Mouse (Mus musculus) kidney, embryonic 16.5 days (tissue): ENCODE results near the gene Tet1. TPM values are rescaled to one million over a fixed set of nuclear protein-coding genes. Genes with fewer than 3 reads are reported as not detected.
"Not testable (repeated sequence)": the region's sequence is repeated elsewhere in the genome, so short reads cannot be mapped to it uniquely, and the experiment has no call there.

ENCODE experiments used
- ATAC-seq: fragments of 200-750 bp; cut with Nextera tagmentation; 2 replicates; pipeline ENCODE4 v1.8.0; 2017; ENCODE audit warnings: moderate TSS enrichment; ENCODE audit not compliant: low FRiP score, low TSS enrichment
- H3K27ac ChIP-seq: fragments of 300-500 bp; sonication (generic); 2 replicates; pipeline ENCODE4 v1.5.1; 2014; ENCODE audit warnings: low read length
- H3K27me3 ChIP-seq: fragments of 300-500 bp; sonication (generic); 2 replicates; pipeline ENCODE4 v1.6.1; 2014; ENCODE audit warnings: low read length, control low read depth, mixed read lengths; ENCODE audit not compliant: insufficient read depth
- H3K36me3 ChIP-seq: fragments of 300-500 bp; sonication (generic); 2 replicates; pipeline ENCODE4 v1.6.1; 2014; ENCODE audit warnings: low read length, control low read depth, mixed read lengths; ENCODE audit not compliant: insufficient read depth
- H3K4me1 ChIP-seq: fragments of 300-500 bp; sonication (generic); 2 replicates; pipeline ENCODE4 v1.6.1; 2014; ENCODE audit warnings: low read length, control low read depth, mixed read lengths; ENCODE audit not compliant: insufficient read depth
- H3K4me2 ChIP-seq: fragments of 300-500 bp; sonication (generic); replicated peaks from 2 replicates; pipeline ENCODE4 v1.6.1; 2014; ENCODE audit warnings: low read depth, low read length
- H3K4me3 ChIP-seq: fragments of 300-500 bp; sonication (generic); 2 replicates; pipeline ENCODE4 v1.5.1; 2014; ENCODE audit warnings: mild to moderate bottlenecking, low read length
- H3K9ac ChIP-seq: fragments of 300-500 bp; sonication (generic); replicated peaks from 2 replicates; pipeline ENCODE4 v1.6.1; 2014; ENCODE audit warnings: low read length
- H3K9me3 ChIP-seq: fragments of 300-500 bp; sonication (generic); 2 replicates; pipeline ENCODE4 v1.6.1; 2016; ENCODE audit warnings: low read length, control low read depth
- WGBS: fragments of 180-500 bp; shearing (Covaris S2); extraction: QIAGEN DNeasy Blood & Tissue Kit; methylation state at CpG from one replicate; pipeline ENCODE4 v1.1.7; 2014; 5-methylcytosine and 5-hydroxymethylcytosine counted together
- polyA plus RNA-seq: library from polyadenylated mRNA; unstranded; fragments of >200 nt; fragmentation: Nextera tagmentation; extraction: Ambion mirVana; gene quantifications from 2 replicates; pipeline ENCODE4 v1.2.1, GENCODE M21; 2015

Tet1 gene
- polyA plus RNA-seq, 1 experiment from 2014 or later = 23.4 TPM

- ATAC-seq = no peak
- H3K27ac ChIP-seq = peak overlapping the region; percentile 97
Measured at GRCm38 (mm10) chr10:62793091-62793453, 115.7 kb downstream of the Tet1 start.

GRCm38 (mm10) chr10:62792177-62793090, 116.4 kb downstream of the Tet1 start, which contains the start of gene Ccar1:
Gene Ccar1, minus strand, starts transcription at chr10:62792286.
- peak within 1 kb of the TSS; percentile 64 for H3K4me2 ChIP-seq

More at GRCm38 (mm10) chr10:62793091-62793453, 115.7 kb downstream of the Tet1 start:
- H3K36me3 ChIP-seq = peaks cover 22% of the 10 kb centered on the region
- 50% methylated on average over 2 of the region's 2 CpGs for WGBS
- H3K4me2 ChIP-seq = peak overlapping the region; percentile 54
- no peaks in the 10 kb centered on the region for H3K9me3 ChIP-seq
- peak overlapping the region; percentile 97 for H3K4me3 ChIP-seq
- H3K27me3 ChIP-seq = no peaks in the 10 kb centered on the region
- H3K4me1 ChIP-seq = peaks cover 12% of the 10 kb centered on the region; the same call in 1 of the 2 replicates
- peak overlapping the region; percentile 99 for H3K9ac ChIP-seq

GRCm38 (mm10) chr10:62791251-62792176, 117.3 kb downstream of the Tet1 start:
- peak overlapping the region; percentile 97 for H3K4me3 ChIP-seq
- WGBS = 1% methylated on average over 68 of the region's 78 CpGs
- peak overlapping the region; percentile 97 for H3K27ac ChIP-seq
- peak overlapping the region; percentile 64 for H3K4me2 ChIP-seq
- H3K27me3 ChIP-seq = no peaks in the 10 kb centered on the region
- H3K9ac ChIP-seq = peak overlapping the region; percentile 99
- no peaks in the 10 kb centered on the region for H3K9me3 ChIP-seq
- peak; percentile 86 for ATAC-seq
- H3K36me3 ChIP-seq = peaks cover 36% of the 10 kb centered on the region
- peaks cover 12% of the 10 kb centered on the region; the same call in 1 of the 2 replicates for H3K4me1 ChIP-seq

More at GRCm38 (mm10) chr10:62792177-62793090, 116.4 kb downstream of the Tet1 start, which contains the start of gene Ccar1:
- peak; percentile 99 for ATAC-seq
- Histone ChIP-seq H3K27me3 (no peaks in the 10 kb centered on the region), H3K36me3 (peaks cover 28% of the 10 kb centered on the region), H3K4me1 (peaks cover 12% of the 10 kb centered on the region; the same call in 1 of the 2 replicates), H3K9me3 (no peaks in the 10 kb centered on the region), H3K27ac (peak within 1 kb of the TSS; percentile 97), H3K9ac (peak within 1 kb of the TSS; percentile 99), H3K4me3 (peak within 1 kb of the TSS; percentile 97)
- 2% methylated on average over 52 of the region's 55 CpGs for WGBS

GRCm38 (mm10) chr10:62781776-62782175, 127.0 kb downstream of the Tet1 start:
- not testable (repeated sequence) for H3K27me3 ChIP-seq, H3K4me2 ChIP-seq, H3K4me3 ChIP-seq, ATAC-seq, H3K9me3 ChIP-seq, H3K4me1 ChIP-seq, H3K9ac ChIP-seq, H3K27ac ChIP-seq
- peaks cover 73% of the 10 kb centered on the region for H3K36me3 ChIP-seq
- WGBS = 78% methylated on average over 1 of the region's 1 CpGs

Other genes with a start within 250 kb of the Tet1 start
- 2.1 and 2.4 TPM in 2 replicates for gene Stox1, start 182.9 kb downstream of the Tet1 start, polyA plus RNA-seq
- 148 and 149 TPM in 2 replicates for gene Ccar1, start 116.7 kb downstream of the Tet1 start, polyA plus RNA-seq
- gene Slc25a16, start 11.6 kb upstream of the Tet1 start, polyA plus RNA-seq = 19.0 and 19.4 TPM in 2 replicates
- 16.6 and 19.7 TPM in 2 replicates for gene Dna2, start 38.0 kb upstream of the Tet1 start, polyA plus RNA-seq
- 22.7 and 23.0 TPM in 2 replicates for gene Rufy2, start 71.2 kb upstream of the Tet1 start, polyA plus RNA-seq
- 116 and 138 TPM in 2 replicates for gene Hnrnph3, start 115.2 kb upstream of the Tet1 start, polyA plus RNA-seq
- gene Pbld2, start 115.3 kb upstream of the Tet1 start, polyA plus RNA-seq = 5.0 and 6.1 TPM in 2 replicates
- gene Pbld1, start 151.2 kb upstream of the Tet1 start, polyA plus RNA-seq = 9.6 and 10.6 TPM in 2 replicates
- not detected in 2 replicates for gene Atoh7, start 190.7 kb upstream of the Tet1 start, polyA plus RNA-seq